Mouse (Mus musculus): ENCODE data around the gene Nrarp.

Gene Nrarp

GRCm38 (mm10) chr2:25228995-25229530 lies 48.5 kb downstream of the Nrarp start:
- no peak for DNase-seq (ENCODE audit: low spot score)

- DNase-seq (ENCODE audit: low spot score): no peak
These were observed 49.0 kb downstream of the Nrarp start for GRCm38 (mm10) chr2:25229582-25229981.

- DNase-seq (ENCODE audit: low spot score): no peak
These were observed 50.0 kb downstream of the Nrarp start for GRCm38 (mm10) chr2:25230581-25230980.

GRCm38 (mm10) chr2:25231038-25231437 lies 50.5 kb downstream of the Nrarp start:
- DNase-seq (ENCODE audit: low spot score): no peak
